Mouse (Mus musculus) spleen, adult 2 months (tissue): ENCODE results near the gene Panx2. TPM values are rescaled to one million over a fixed set of nuclear protein-coding genes. Genes with fewer than 3 reads are reported as not detected.

Experiments used
- DNase-seq, 2 experiments: peaks; one replicate each; pipeline versions ENCODE4 v3.0.0 to v3.0.0-alpha.2; 2012 to 2021; ENCODE audit warnings: low spot score in 2 of 2, low read depth in 1 of 2
- H3K27ac ChIP-seq: fragments of 200-500 bp; 2 replicates; pipeline ENCODE4 v1.5.1; 2012; ENCODE audit warnings: low read length, inconsistent platforms; ENCODE audit not compliant: insufficient read depth
- H3K27me3 ChIP-seq: fragments of 200-500 bp; 2 replicates; pipeline ENCODE4 v1.6.1; 2012; ENCODE audit warnings: mild to moderate bottlenecking, moderate library complexity, low read length, inconsistent platforms; ENCODE audit not compliant: control insufficient read depth, insufficient read depth
- H3K36me3 ChIP-seq: fragments of 200-500 bp; 2 replicates; pipeline ENCODE4 v1.6.1; 2012; ENCODE audit warnings: mild to moderate bottlenecking, low read length, inconsistent platforms; ENCODE audit not compliant: control insufficient read depth, insufficient read depth
- H3K4me1 ChIP-seq: fragments of 200-500 bp; 2 replicates; pipeline ENCODE4 v1.6.1; 2011; ENCODE audit warnings: inconsistent platforms; ENCODE audit not compliant: control insufficient read depth, insufficient read depth, insufficient read length
- H3K4me3 ChIP-seq: fragments of 200-500 bp; 2 replicates; pipeline ENCODE4 v1.5.1; 2011; ENCODE audit warnings: mild to moderate bottlenecking, inconsistent platforms; ENCODE audit not compliant: insufficient read depth, insufficient read length; ENCODE audit errors: extremely low read depth
- CTCF ChIP-seq: fragments of 200-500 bp; IDR thresholded peaks from 2 replicates; pipeline ENCODE4 v1.5.1; 2011; ENCODE audit warnings: mild to moderate bottlenecking, inconsistent platforms; ENCODE audit not compliant: insufficient read depth, insufficient read length, insufficient replicate concordance; ENCODE audit errors: extremely low read depth
- POLR2A ChIP-seq: fragments of 200-500 bp; IDR thresholded peaks from 2 replicates; pipeline ENCODE4 v1.6.1; 2011; ENCODE audit warnings: low read depth, low read length, inconsistent platforms
- WGBS: fragments of 180-500 bp; shearing (Covaris S2); methylation state at CpG from one replicate; pipeline ENCODE4 v1.1.7; 2018; 5-methylcytosine and 5-hydroxymethylcytosine counted together
- polyA plus RNA-seq: library from polyadenylated mRNA; depleted of rRNA; stranded (reverse); fragments of >200 nt; gene quantifications from 2 replicates; pipeline ENCODE4 v1.2.3, GENCODE M21; 2012

The Panx2 gene
- polyA plus RNA-seq, 1 experiment = not detected

DNA sequence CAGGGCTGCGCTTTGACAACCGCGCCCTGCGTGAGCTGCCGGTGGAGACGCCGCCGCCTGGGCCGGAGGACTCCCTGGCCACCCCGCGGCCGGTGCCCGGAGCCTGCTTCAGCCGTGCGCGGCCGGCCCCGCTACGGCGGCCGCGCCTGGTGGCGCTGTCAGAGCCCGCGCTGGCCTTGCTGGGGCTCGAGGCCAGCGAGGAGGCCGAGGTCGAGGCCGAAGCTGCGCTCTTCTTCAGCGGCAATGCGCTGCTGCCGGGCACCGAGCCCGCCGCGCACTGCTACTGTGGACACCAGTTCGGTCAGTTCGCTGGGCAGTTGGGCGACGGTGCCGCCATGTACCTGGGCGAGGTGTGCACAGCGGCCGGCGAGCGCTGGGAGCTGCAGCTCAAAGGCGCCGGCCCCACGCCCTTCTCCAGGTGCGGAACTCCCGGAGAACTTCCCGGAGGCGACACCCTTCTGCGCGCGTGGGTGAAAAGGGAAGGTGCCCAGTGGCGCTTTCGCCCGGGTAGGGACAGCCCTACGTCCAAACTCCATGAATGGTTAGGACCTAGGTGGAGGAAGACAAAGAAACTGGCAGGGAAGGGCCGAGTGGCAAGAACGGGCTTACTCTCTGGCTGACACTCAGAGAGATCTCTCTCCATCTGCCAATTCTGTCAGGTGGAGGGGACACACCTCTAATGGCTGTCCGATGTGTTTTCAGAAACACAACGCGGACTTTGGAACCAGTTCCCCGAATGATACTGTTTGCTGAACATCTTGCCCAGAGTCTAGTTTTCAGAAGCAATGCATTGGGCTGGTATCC is 29.9 kb downstream of the Panx2 start:
- TF ChIP-seq POLR2A (no peak), CTCF (no peak)
- H3K4me3 ChIP-seq = peak overlapping the region; percentile 86
- H3K27ac ChIP-seq = peak overlapping the region; percentile 79
- no peak for DNase-seq
- peaks cover 3% of the 10 kb centered on the region; the same call in 1 of the 2 replicates for H3K4me1 ChIP-seq
- WGBS = 2% methylated on average over 68 of the region's 68 CpGs
- H3K36me3 ChIP-seq = peaks cover 27% of the 10 kb centered on the region
- H3K27me3 ChIP-seq = no peaks in the 10 kb centered on the region

DNA sequence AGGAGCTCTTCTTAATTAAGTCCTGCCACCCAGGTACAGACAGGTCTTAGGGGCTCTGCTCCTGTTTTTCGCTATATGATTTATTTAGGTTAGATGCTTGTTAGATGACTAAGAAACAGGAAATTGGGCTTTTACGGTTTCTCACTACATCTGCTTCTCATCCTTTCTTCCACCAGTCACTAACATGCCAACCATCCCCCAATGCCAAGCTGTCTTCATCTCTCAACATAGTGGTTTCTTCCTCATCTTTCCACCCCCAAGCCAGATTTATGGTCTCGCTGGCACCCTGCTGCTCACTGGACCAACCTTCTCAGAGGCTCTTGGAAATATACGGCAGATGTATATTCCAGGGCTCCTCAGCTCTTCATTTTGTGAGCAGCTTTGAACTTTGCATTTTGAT is 31.1 kb downstream of the Panx2 start:
- Histone ChIP-seq H3K4me1 (peaks cover 3% of the 10 kb centered on the region; the same call in 1 of the 2 replicates), H3K27me3 (no peaks in the 10 kb centered on the region), H3K27ac (no peak overlapping the region), H3K4me3 (no peak overlapping the region), H3K36me3 (peaks cover 25% of the 10 kb centered on the region)
- TF ChIP-seq CTCF (no peak), POLR2A (no peak)
- no peak for DNase-seq
- WGBS = 77% methylated on average over 4 of the region's 4 CpGs

DNA sequence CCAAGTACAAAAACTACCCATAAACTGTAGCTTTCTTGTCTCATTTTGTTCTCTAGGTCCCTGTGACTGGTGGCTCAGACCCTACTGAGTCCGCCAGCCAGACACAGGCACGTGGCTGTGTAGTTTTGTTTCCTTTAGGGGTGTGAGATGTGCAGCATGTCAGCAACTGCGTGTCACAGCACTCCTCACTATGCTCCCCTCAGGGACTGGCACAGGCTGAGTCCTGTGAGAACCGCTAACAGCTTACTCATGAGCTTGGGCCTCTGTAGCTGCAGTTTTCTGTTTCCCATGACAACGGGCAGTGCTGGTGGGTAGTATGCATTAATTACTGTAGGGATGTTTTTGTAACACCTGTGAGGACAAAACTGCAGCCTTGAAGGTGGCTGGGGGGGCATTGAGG is 32.6 kb downstream of the Panx2 start:
- H3K27ac ChIP-seq = no peak overlapping the region
- no peak for DNase-seq
- 89% methylated on average over 5 of the region's 5 CpGs for WGBS

GRCm38 (mm10) chr15:89097450-89097849 is 37.9 kb downstream of the Panx2 start:
- TF ChIP-seq CTCF (no peak), POLR2A (no peak)
- H3K27ac ChIP-seq = no peak overlapping the region
- DNase-seq = no peak
- no peaks in the 10 kb centered on the region for H3K27me3 ChIP-seq
- H3K4me1 ChIP-seq = no peaks in the 10 kb centered on the region
- H3K4me3 ChIP-seq = no peak overlapping the region
- WGBS = 96% methylated on average over 5 of the region's 5 CpGs
- H3K36me3 ChIP-seq = peaks cover 55% of the 10 kb centered on the region

More for the DNA sequence above, 32.6 kb downstream of the Panx2 start:
- Histone ChIP-seq H3K4me3 (no peak overlapping the region), H3K27me3 (no peaks in the 10 kb centered on the region), H3K36me3 (peaks cover 26% of the 10 kb centered on the region), H3K4me1 (peaks cover 3% of the 10 kb centered on the region; the same call in 1 of the 2 replicates)
- TF ChIP-seq CTCF (no peak), POLR2A (no peak)

GRCm38 (mm10) chr15:89098616-89099015 is 39.1 kb downstream of the Panx2 start:
- Histone ChIP-seq H3K27ac (no peak overlapping the region), H3K27me3 (no peaks in the 10 kb centered on the region), H3K36me3 (peaks cover 53% of the 10 kb centered on the region), H3K4me1 (no peaks in the 10 kb centered on the region), H3K4me3 (no peak overlapping the region)
- DNase-seq = no peak
- 95% methylated on average over 7 of the region's 7 CpGs for WGBS
- no peak for TF ChIP-seq CTCF
- TF ChIP-seq POLR2A = no peak

DNA sequence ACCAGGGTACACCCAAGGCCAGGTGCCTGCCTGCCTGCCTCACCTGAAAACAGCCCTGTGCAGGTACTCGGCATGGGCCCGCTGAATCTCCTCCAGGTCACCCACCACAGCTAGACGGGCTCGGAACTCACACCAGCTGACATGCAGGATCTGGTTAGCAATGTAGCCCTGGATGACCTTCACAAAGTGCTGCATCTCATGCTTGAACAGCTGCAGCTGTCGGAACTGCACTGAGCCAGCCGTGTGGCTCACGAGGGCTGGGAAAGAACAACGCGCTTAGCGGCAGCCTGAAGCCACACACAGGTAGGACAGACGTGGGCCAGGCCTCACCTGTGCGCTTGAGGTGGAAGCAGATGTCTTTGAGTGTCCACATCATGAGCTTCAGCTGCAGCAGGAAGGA is 41.3 kb downstream of the Panx2 start:
- WGBS = 94% methylated on average over 12 of the region's 12 CpGs
- H3K36me3 ChIP-seq = peaks cover 47% of the 10 kb centered on the region

GRCm38 (mm10) chr15:89102646-89103045 is 43.1 kb downstream of the Panx2 start:
- WGBS = 88% methylated on average over 5 of the region's 5 CpGs
- H3K36me3 ChIP-seq = peaks cover 42% of the 10 kb centered on the region

More for the DNA sequence above, 41.3 kb downstream of the Panx2 start:
- DNase-seq = no peak
- H3K27me3 ChIP-seq = no peaks in the 10 kb centered on the region
- TF ChIP-seq CTCF = no peak
- TF ChIP-seq POLR2A = no peak
- H3K4me1 ChIP-seq = no peaks in the 10 kb centered on the region
- H3K4me3 ChIP-seq = no peak overlapping the region
- H3K27ac ChIP-seq = no peak overlapping the region

More at GRCm38 (mm10) chr15:89102646-89103045, 43.1 kb downstream of the Panx2 start:
- Histone ChIP-seq H3K4me3 (no peak overlapping the region), H3K4me1 (no peaks in the 10 kb centered on the region), H3K27me3 (no peaks in the 10 kb centered on the region), H3K27ac (no peak overlapping the region)
- no peak for TF ChIP-seq CTCF
- TF ChIP-seq POLR2A = no peak
- DNase-seq = no peak
